27 mouse cellular contexts compared by ENCODE assay signal in the genomic region with DNA sequence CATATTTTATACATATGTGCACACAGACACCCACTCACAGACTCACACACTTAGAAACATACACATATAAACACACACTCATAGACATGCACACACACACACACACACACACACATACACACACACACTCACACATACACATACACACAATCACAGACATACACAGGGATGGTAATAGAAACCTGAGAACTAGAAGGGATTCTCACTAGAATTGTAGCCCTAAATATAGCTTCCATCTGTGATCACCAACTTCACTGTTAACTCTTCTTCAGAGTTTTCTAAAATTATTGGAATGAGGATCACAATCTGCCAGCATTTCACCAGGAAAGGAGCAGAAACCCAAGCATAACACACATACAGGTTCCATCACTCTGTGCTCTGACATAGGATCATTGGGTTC.
"Had no signal": no experiment of that assay in that cellular context is flagged by ENCODE, and none has a peak within 500 bp of the region (broad histone marks: within the 10 kb centered on the region; RNA-seq: fewer than 3 reads in every experiment).

No protein-coding gene starts in this region.

- H3K4me2 ChIP-seq: embryonic facial prominence, embryonic 12.5 days; embryonic facial prominence, embryonic 13.5 days; embryonic facial prominence, embryonic 15.5 days; forebrain, embryonic 12.5 days; forebrain, embryonic 13.5 days; forebrain, embryonic 15.5 days had no signal

- H3K9ac ChIP-seq: embryonic facial prominence, embryonic 12.5 days; embryonic facial prominence, embryonic 13.5 days; embryonic facial prominence, embryonic 15.5 days; forebrain, embryonic 12.5 days; forebrain, embryonic 13.5 days; forebrain, embryonic 15.5 days had no signal

- DNase-seq: cerebellum, adult 2 months; cerebellum, adult 8-10 months; cerebellum, adult 9-10 months; cerebellum, adult 9-11 months; cerebellum, postnatal 10 days; cerebellum, postnatal 14 days; cerebellum, postnatal 25 days; cerebellum, postnatal 36 days; embryo, embryonic 11 days; gastrocnemius, adult 2 months; gastrocnemius, postnatal 10 days; gastrocnemius, postnatal 14 days; gastrocnemius, postnatal 25 days; gastrocnemius, postnatal 36 days; heart, adult 18-20 months; heart, adult 2 months had no signal

- H3K9me3 ChIP-seq: embryonic facial prominence, embryonic 10.5 days; embryonic facial prominence, embryonic 12.5 days; embryonic facial prominence, embryonic 13.5 days; embryonic facial prominence, embryonic 15.5 days; forebrain, embryonic 10.5 days; forebrain, embryonic 12.5 days; forebrain, embryonic 13.5 days; forebrain, embryonic 15.5 days; heart, embryonic 10.5 days had no signal

- H3K36me3 ChIP-seq: embryonic facial prominence, embryonic 10.5 days; embryonic facial prominence, embryonic 12.5 days; embryonic facial prominence, embryonic 13.5 days; embryonic facial prominence, embryonic 15.5 days; forebrain, embryonic 10.5 days; forebrain, embryonic 12.5 days; forebrain, embryonic 15.5 days; heart, embryonic 10.5 days had no signal

- ATAC-seq: forebrain, embryonic 13.5 days; forebrain, embryonic 15.5 days; forebrain, embryonic 16.5 days had no signal

- H3K27me3 ChIP-seq: embryonic facial prominence, embryonic 12.5 days; embryonic facial prominence, embryonic 13.5 days; embryonic facial prominence, embryonic 15.5 days; forebrain, embryonic 12.5 days; forebrain, embryonic 13.5 days; forebrain, embryonic 15.5 days had no signal

- H3K4me1 ChIP-seq: embryonic facial prominence, embryonic 10.5 days; embryonic facial prominence, embryonic 12.5 days; embryonic facial prominence, embryonic 13.5 days; embryonic facial prominence, embryonic 15.5 days; forebrain, embryonic 10.5 days; forebrain, embryonic 12.5 days; forebrain, embryonic 13.5 days; forebrain, embryonic 15.5 days; heart, embryonic 10.5 days had no signal

- H3K27ac ChIP-seq: embryonic facial prominence, embryonic 10.5 days; embryonic facial prominence, embryonic 12.5 days; embryonic facial prominence, embryonic 13.5 days; embryonic facial prominence, embryonic 15.5 days; forebrain, embryonic 10.5 days; forebrain, embryonic 12.5 days; forebrain, embryonic 13.5 days; forebrain, embryonic 15.5 days; gastrocnemius, adult 2 months; heart, adult 2 months; heart, embryonic 10.5 days had no signal

- H3K4me3 ChIP-seq: embryonic facial prominence, embryonic 10.5 days; embryonic facial prominence, embryonic 12.5 days; embryonic facial prominence, embryonic 13.5 days; embryonic facial prominence, embryonic 15.5 days; erythroblast, embryonic 14.5 days; forebrain, embryonic 10.5 days; forebrain, embryonic 12.5 days; forebrain, embryonic 13.5 days; forebrain, embryonic 15.5 days; gastrocnemius, adult 2 months; heart, adult 2 months; heart, embryonic 10.5 days had no signal
